Mouse (Mus musculus): ENCODE measurements around the gene Mrgprh. TPM values are rescaled to one million over a fixed set of nuclear protein-coding genes. Genes with fewer than 3 reads are reported as not detected.

Gene Mrgprh
- polyA plus RNA-seq, 1 experiment, result 0.24 TPM

DNA sequence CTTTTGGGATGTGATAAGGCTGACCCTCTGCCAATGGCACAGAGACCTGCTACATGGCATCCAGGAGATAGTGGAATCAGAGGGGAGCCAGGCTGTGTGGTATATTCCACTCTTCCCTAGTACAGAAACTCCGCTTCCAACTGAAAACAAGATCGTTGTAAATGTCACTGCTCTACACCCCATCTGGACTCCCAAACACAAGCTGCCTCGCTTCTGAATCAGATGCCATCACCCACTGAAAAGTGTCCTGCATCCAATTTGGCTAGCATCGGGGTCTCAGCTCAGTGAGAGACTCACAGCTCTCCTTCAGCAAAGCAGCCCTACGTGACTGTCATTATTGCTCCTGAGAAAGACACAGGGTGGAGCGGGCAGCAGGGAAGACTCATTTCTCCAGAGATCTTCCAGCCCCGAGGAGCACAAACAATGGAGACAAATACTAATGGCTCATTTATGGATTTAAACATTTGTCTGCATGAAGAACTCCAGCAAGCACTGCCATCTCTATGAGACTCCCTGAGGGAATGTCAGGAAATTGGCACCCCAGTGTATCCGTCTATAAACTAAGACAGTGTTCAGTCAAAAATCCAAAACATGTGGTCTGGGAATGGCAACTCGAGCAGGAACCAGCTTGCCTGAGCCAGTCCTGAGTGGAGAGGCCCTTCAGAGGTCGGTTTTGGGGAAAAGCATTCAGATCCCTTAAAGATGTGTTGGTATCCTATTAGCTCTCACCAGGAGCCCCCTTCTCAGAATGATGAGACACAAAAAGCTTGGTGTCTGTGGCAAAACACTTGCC is 36.2 kb upstream of the Mrgprh start:
- Histone ChIP-seq H3K4me1 (replicated peaks; ENCODE audit: control insufficient read depth, insufficient read depth, low read length) (no peaks in the 10 kb centered on the region), H3K36me3 (ENCODE audit: control insufficient read depth, insufficient read depth, low read length) (no peaks in the 10 kb centered on the region), H3K27ac (ENCODE audit: control insufficient read depth, insufficient read depth, low read length) (no peak overlapping the region), H3K27me3 (ENCODE audit: control insufficient read depth, insufficient read depth, low read length) (no peaks in the 10 kb centered on the region), H3K4me3 (ENCODE audit: control insufficient read depth, insufficient read depth, low read length) (no peak overlapping the region)
- DNase-seq, result no peak
- WGBS, result 86% methylated on average over 10 of the region's 10 CpGs
- no peak for TF ChIP-seq CTCF (IDR thresholded peaks at IDR 0.05; ENCODE audit: borderline replicate concordance, control insufficient read depth, extremely low read depth, insufficient read depth, low read length, poor library complexity)
- TF ChIP-seq POLR2A (IDR thresholded peaks at IDR 0.05; ENCODE audit: control insufficient read depth, extremely low read depth, insufficient read depth, low read length, poor library complexity), result no peak

DNA sequence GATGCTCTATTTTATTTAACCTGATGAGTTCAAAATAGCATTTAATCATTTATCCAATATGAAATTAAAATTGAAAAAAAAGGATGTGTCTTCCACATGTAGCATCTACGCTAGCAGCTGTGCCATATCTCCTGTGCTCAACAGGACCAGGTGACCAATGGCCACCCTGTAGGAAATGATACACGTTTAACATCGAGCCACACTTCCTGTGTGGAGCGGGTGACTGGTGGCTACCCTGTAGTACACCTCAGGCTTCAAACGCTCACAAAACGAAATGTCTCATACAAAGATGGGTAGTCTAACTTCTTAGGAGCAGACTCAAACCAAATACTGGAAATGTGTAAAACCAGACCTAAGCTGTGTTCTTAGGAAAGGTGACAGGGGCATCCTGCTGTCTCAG is 32.0 kb upstream of the Mrgprh start:
- no peak for TF ChIP-seq POLR2A (IDR thresholded peaks at IDR 0.05; ENCODE audit: control insufficient read depth, extremely low read depth, insufficient read depth, low read length, poor library complexity)
- TF ChIP-seq CTCF (IDR thresholded peaks at IDR 0.05; ENCODE audit: borderline replicate concordance, control insufficient read depth, extremely low read depth, insufficient read depth, low read length, poor library complexity), result no peak
- WGBS, result 25% methylated on average over 6 of the region's 6 CpGs
- Histone ChIP-seq H3K27ac (ENCODE audit: control insufficient read depth, insufficient read depth, low read length) (no peak overlapping the region), H3K36me3 (ENCODE audit: control insufficient read depth, insufficient read depth, low read length) (no peaks in the 10 kb centered on the region), H3K27me3 (ENCODE audit: control insufficient read depth, insufficient read depth, low read length) (no peaks in the 10 kb centered on the region), H3K4me1 (replicated peaks; ENCODE audit: control insufficient read depth, insufficient read depth, low read length) (no peaks in the 10 kb centered on the region), H3K4me3 (ENCODE audit: control insufficient read depth, insufficient read depth, low read length) (no peak overlapping the region)
- DNase-seq, result no peak

DNA sequence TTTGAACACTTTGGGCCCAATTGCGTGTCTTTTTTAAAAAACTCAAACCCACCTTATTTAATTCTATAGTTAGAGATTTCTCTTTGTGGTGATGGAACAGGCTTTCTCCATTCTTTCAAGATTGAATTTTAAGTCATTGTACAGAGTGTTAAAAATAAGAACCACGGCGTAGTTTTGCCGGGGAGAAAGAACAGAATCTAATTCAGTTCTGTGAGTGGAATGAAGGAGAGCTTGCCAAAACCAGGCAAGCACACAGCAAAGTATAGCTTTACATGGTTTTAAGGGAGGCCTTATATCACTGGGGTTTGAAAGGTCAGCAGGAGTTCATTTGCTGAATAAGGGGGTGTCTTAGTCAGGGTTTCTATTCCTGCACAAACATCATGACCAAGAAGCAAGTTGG is 31.3 kb upstream of the Mrgprh start:
- 96% methylated on average over 4 of the region's 4 CpGs for WGBS
- no peaks in the 10 kb centered on the region for H3K4me1 ChIP-seq (replicated peaks; ENCODE audit: control insufficient read depth, insufficient read depth, low read length)
- no peak overlapping the region for H3K4me3 ChIP-seq (ENCODE audit: control insufficient read depth, insufficient read depth, low read length)
- H3K27ac ChIP-seq (ENCODE audit: control insufficient read depth, insufficient read depth, low read length), result no peak overlapping the region
- no peak for DNase-seq
- no peak for TF ChIP-seq POLR2A (IDR thresholded peaks at IDR 0.05; ENCODE audit: control insufficient read depth, extremely low read depth, insufficient read depth, low read length, poor library complexity)
- TF ChIP-seq CTCF (IDR thresholded peaks at IDR 0.05; ENCODE audit: borderline replicate concordance, control insufficient read depth, extremely low read depth, insufficient read depth, low read length, poor library complexity), result no peak
- H3K27me3 ChIP-seq (ENCODE audit: control insufficient read depth, insufficient read depth, low read length), result no peaks in the 10 kb centered on the region
- H3K36me3 ChIP-seq (ENCODE audit: control insufficient read depth, insufficient read depth, low read length), result no peaks in the 10 kb centered on the region

DNA sequence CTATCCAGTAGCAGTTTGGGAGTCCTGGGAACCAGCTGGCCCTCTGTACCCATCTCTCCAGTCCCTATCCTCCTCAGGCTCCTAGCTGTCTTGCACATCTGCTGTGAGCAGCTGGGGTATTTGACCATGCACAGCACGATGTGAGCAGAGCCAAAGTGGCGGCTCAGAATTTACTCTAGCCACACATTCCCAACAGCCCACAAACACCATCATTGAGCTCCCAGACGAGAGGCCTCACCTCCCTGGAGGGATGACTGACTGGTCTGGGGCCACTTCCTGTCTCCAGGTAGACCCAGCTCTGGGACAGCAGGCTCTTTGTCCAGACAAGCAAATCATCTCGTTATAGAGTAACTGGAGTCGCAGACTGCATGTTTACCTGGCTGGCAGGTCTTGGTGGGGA is 30.0 kb upstream of the Mrgprh start:
- DNase-seq, result no peak
- TF ChIP-seq POLR2A (IDR thresholded peaks at IDR 0.05; ENCODE audit: control insufficient read depth, extremely low read depth, insufficient read depth, low read length, poor library complexity) (no peak), CTCF (IDR thresholded peaks at IDR 0.05; ENCODE audit: borderline replicate concordance, control insufficient read depth, extremely low read depth, insufficient read depth, low read length, poor library complexity) (no peak)
- H3K4me1 ChIP-seq (replicated peaks; ENCODE audit: control insufficient read depth, insufficient read depth, low read length), result no peaks in the 10 kb centered on the region
- no peaks in the 10 kb centered on the region for H3K27me3 ChIP-seq (ENCODE audit: control insufficient read depth, insufficient read depth, low read length)
- H3K36me3 ChIP-seq (ENCODE audit: control insufficient read depth, insufficient read depth, low read length), result no peaks in the 10 kb centered on the region
- 75% methylated on average over 5 of the region's 5 CpGs for WGBS
- no peak overlapping the region for H3K4me3 ChIP-seq (ENCODE audit: control insufficient read depth, insufficient read depth, low read length)
- H3K27ac ChIP-seq (ENCODE audit: control insufficient read depth, insufficient read depth, low read length), result no peak overlapping the region

DNA sequence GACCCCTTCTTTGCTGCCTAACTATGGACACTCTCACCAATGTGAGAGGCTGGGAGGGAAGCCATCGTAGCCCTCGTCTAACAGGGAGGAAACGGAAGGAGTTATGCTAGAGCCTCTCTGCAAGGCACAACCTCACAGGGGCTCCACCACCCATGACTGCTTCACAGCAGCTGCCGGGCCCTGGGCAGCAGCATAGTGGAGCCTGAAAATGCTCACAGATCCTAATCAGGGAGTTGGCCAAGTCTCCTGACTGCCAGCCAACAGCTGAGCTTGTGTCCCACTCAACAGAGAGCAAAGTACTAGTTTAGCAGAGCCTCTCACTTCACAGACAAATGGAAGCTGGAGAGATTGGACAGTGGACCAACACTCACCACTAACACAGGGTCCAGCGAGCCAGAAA is 29.4 kb upstream of the Mrgprh start:
- TF ChIP-seq POLR2A (IDR thresholded peaks at IDR 0.05; ENCODE audit: control insufficient read depth, extremely low read depth, insufficient read depth, low read length, poor library complexity), result no peak
- TF ChIP-seq CTCF (IDR thresholded peaks at IDR 0.05; ENCODE audit: borderline replicate concordance, control insufficient read depth, extremely low read depth, insufficient read depth, low read length, poor library complexity), result no peak
- H3K27ac ChIP-seq (ENCODE audit: control insufficient read depth, insufficient read depth, low read length), result no peak overlapping the region
- no peaks in the 10 kb centered on the region for H3K4me1 ChIP-seq (replicated peaks; ENCODE audit: control insufficient read depth, insufficient read depth, low read length)
- WGBS, result 84% methylated on average over 5 of the region's 5 CpGs
- DNase-seq, result no peak
- H3K36me3 ChIP-seq (ENCODE audit: control insufficient read depth, insufficient read depth, low read length), result no peaks in the 10 kb centered on the region
- no peak overlapping the region for H3K4me3 ChIP-seq (ENCODE audit: control insufficient read depth, insufficient read depth, low read length)
- no peaks in the 10 kb centered on the region for H3K27me3 ChIP-seq (ENCODE audit: control insufficient read depth, insufficient read depth, low read length)

DNA sequence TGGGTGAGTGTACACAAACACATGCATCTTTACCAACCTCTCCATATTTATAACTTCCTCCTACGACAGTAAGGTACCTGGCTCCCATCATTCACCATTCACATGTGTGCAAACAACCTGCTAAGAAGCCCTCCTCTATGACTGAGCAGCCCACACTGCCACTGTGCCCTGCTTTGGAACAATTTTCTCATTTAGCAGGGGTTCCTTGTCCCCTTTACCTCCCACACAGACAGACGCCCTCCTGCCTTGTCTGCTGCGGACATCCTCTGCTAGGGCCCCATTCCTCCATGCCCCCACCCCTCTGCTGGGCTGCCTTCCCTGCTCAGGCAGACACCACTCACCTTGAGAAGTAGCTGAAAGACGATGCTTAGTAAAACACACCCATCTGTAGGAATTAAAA is 28.1 kb upstream of the Mrgprh start:
- no peaks in the 10 kb centered on the region for H3K27me3 ChIP-seq (ENCODE audit: control insufficient read depth, insufficient read depth, low read length)
- 83% methylated on average over 4 of the region's 4 CpGs for WGBS
- no peak for DNase-seq
- H3K4me3 ChIP-seq (ENCODE audit: control insufficient read depth, insufficient read depth, low read length), result no peak overlapping the region
- TF ChIP-seq CTCF (IDR thresholded peaks at IDR 0.05; ENCODE audit: borderline replicate concordance, control insufficient read depth, extremely low read depth, insufficient read depth, low read length, poor library complexity) (no peak), POLR2A (IDR thresholded peaks at IDR 0.05; ENCODE audit: control insufficient read depth, extremely low read depth, insufficient read depth, low read length, poor library complexity) (no peak)
- H3K27ac ChIP-seq (ENCODE audit: control insufficient read depth, insufficient read depth, low read length), result no peak overlapping the region
- no peaks in the 10 kb centered on the region for H3K4me1 ChIP-seq (replicated peaks; ENCODE audit: control insufficient read depth, insufficient read depth, low read length)
- H3K36me3 ChIP-seq (ENCODE audit: control insufficient read depth, insufficient read depth, low read length), result no peaks in the 10 kb centered on the region
